Mouse (Mus musculus) gastrocnemius, postnatal 14 days (tissue): ENCODE results near the gene Maoa. TPM values are rescaled to one million over a fixed set of nuclear protein-coding genes. Genes with fewer than 3 reads are reported as not detected.

Source experiments
- DNase-seq: peaks from one replicate; pipeline ENCODE4 v3.0.0; 2021; ENCODE audit warnings: mixed read lengths
- intact Hi-C: fragments of 180-260 bp; cut with DNase I; formaldehyde crosslinking; loops from one replicate; pipeline ENCODE4 v1.15.1; 2025; ENCODE audit warnings: low total_unique reads
- long read RNA-seq, 2 experiments: library from polyadenylated mRNA; stranded (forward); transcript quantifications; one replicate each; pipeline ENCODE4 v2.0.0; 2021
- total RNA-seq, 2 experiments: library from RNA; stranded (reverse); gene quantifications; 2 replicates each; pipeline ENCODE4 v1.2.3; 2021

The Maoa gene
- 1 to 10 TPM; 4.9 to 5.1 TPM for total RNA-seq
- long read RNA-seq, experiment 1, full-length matches to known transcripts = 3 of 3 reads
- long read RNA-seq, experiment 1, partial matches to known transcripts = 0 of 3 reads
- long read RNA-seq, experiment 1, other reads (novel, unspliced or antisense) = 0 of 3 reads
- long read RNA-seq, experiment 2, full-length matches to known transcripts = 2 of 3 reads
- long read RNA-seq, experiment 2, partial matches to known transcripts = 1 of 3 reads
- long read RNA-seq, experiment 2, other reads (novel, unspliced or antisense) = 0 of 3 reads

DNA sequence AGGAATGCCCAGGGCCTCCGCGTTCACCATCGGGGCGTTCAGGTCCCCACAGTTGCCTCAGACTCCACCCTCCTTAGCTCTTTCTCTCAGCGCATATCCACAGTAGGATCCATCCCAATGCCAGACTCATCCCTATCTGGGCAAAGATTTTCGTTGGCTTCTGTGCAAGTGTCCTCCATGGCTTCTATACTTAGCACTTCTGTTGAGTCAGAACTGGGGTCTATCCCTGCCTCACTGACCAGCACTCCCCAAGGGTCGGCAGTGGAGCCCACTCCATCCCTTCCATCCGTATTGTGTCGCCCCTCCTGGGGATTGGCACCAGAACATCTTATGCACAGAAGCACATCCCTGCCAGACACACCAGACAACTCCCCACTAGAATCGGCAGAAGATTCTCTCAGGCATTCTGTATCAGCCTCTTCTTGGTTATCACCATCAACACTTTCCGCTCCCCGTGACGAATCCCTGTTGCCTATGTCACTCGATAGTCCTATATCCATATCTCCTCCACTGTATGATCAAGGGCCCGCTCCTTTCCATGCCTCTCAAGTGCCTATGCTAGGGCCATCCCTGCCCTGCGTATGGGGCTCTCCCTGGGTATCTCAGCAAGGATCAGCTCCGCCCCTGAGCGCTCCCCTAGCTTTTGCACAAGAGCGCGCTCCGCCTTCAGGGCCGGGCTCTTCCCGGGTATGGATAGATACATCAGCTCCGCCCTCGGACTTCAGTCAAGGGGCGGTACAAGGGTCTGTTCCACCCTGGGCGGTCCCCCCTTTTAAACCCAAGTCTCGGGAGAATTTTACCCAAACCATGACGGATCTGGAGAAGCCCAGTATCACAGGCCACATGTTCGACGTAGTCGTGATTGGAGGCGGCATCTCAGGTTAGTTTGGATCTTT, at the start of gene Maoa:
Gene Maoa (plus strand): TSS at position 665 of the 896 bp plus-strand sequence.
- intact Hi-C loops = no loop called here
- peak; percentile 62 for DNase-seq

DNA sequence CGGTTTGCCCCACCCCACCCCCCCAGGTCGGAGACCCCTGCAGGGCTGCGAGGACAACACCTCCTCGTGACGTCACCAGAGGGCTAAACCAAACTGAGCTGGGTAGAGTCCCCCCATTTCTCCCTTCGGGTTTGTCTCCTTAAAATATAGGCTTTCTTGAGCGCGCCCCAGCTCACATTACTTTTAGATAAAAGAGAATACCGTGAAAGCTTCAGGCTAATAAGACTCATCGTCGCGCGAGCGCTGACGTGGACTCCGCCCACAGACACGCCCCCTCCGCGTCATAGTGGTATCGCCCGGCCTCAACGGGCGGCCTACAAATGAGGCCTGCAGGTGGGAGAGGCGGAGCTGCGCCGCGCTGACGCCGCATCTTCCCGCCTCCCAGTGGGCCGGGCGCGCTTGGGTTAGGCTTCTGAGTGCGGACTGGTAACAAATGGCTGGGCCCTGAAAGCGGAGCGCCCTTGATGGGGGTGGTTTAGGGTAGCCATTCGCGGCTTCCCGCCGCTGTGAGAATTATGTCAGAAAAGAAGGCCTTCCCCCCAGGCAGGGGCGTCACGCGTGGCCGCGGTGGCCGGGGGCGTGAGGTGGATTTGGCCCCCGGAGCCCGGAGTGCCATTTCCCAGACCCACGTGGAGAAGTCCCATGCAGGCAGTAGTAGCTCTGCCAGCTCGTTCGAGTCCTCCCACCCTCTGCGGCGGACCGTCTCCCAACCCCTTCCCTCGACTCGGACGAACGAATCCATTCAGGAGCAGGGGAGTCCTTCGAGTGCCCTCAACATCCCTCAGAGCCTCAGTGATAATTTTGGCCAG, 1.1 kb upstream of the Maoa start:
- intact Hi-C loops = no loop called here
- DNase-seq = peak; percentile 87

DNA sequence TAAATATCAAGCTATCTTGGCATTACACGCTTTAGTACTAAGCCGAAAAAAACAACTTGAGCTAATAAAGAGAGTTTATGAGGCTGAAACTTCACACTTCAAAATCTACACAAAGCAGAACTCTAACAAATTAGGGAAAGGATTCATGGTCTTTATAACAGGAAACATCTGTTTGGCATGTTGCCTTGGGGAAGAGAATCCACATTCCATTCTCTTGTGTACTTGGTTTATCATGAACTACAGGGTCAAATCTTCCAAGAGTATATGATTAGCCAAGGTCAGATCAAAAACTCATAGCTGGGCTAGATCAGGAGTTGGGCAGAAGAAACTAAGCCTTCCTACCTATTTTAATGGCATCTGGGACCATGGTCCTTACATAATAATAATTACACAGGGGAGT, 37.0 kb downstream of the Maoa start:
- DNase-seq = no peak
- intact Hi-C loops = no loop called here

DNA sequence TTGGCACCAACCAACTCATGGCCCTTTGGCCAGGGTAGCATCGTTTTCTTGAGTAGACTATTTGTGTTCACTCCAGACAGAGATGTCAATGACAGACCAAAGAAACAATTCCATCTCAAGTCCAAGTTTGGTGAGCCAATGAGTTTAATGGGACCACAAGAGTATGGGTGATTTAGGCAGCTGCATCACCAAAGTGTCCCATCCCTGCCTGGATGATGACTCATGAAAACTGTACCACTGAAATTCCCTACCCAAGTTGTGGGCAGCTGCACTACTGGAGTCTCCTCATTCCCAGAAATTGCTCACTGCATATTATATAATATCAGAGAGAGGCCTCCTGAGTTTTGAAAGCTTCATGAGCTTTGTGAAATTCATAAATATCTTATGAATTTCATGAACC, 86.6 kb downstream of the Maoa start:
- intact Hi-C loops = no loop called here

DNA sequence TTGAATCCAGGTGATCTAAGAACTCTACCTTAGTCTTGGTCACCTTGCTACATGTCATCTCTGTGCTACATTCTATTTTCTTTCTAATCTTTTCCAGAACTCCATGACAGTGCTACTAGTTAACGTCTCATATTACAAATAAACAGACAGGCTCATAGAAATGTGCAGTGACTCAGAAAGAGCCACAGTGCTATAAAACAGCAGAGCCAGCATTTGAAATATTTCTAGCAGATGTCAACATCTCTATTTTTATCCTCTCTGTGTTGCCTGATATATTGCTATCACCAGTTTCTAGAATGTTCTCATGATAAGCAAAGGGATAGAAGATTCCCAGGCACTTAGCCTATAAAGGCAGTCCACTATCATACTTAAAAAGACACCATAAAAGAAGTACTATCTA, 94.5 kb downstream of the Maoa start:
- DNase-seq = no peak
- intact Hi-C loops = no loop called here

More for the DNA sequence above, 86.6 kb downstream of the Maoa start:
- no peak for DNase-seq

Other genes starting within 250 kb of the Maoa start
- not detected for gene Cypt1, start 96.8 kb upstream of the Maoa start, total RNA-seq
- 1 to 10 TPM; 1.7 to 2.1 TPM for gene Maob, start 197.7 kb downstream of the Maoa start, total RNA-seq